In genomic region chr6:51458925-51459312, GRCm38 (mm10) we compare ENCODE assay signal across 9 mouse cellular contexts. TPM values are rescaled to one million over a fixed set of nuclear protein-coding genes. Genes with fewer than 3 reads are reported as not detected.
DNase-seq lines count a peak whose midpoint lies in the region; ATAC-seq and TF ChIP-seq lines count a peak whose summit lies in the region.
"Had no signal": no experiment of that assay in that cellular context is flagged by ENCODE, and none has a peak within 500 bp of the region (broad histone marks: within the 10 kb centered on the region; RNA-seq: fewer than 3 reads in every experiment).

No protein-coding gene starts in this region.

- H3K4me3 ChIP-seq in kidney, embryonic 16.5 days (ENCODE audit: low read length) = no peak overlapping the region
- no peak overlapping the region for H3K4me3 ChIP-seq in intestine, postnatal 0 days (ENCODE audit: low read depth, low read length)
- H3K4me3 ChIP-seq: embryonic facial prominence, embryonic 15.5 days had no signal

- H3K36me3 ChIP-seq in kidney, embryonic 16.5 days (ENCODE audit: insufficient read depth, low read length) = peaks cover 44% of the 10 kb centered on the region
- H3K36me3 ChIP-seq in intestine, postnatal 0 days (ENCODE audit: control insufficient read depth, insufficient read depth) = peaks cover 34% of the 10 kb centered on the region

- H3K27me3 ChIP-seq in kidney, embryonic 16.5 days (ENCODE audit: insufficient read depth, low read length) = no peaks in the 10 kb centered on the region
- no peaks in the 10 kb centered on the region for H3K27me3 ChIP-seq in intestine, postnatal 0 days (replicated peaks; ENCODE audit: control insufficient read depth, insufficient read depth, low read length)
- H3K27me3 ChIP-seq: embryonic facial prominence, embryonic 15.5 days had no signal

- H3K9me3 ChIP-seq in kidney, embryonic 16.5 days (ENCODE audit: low read length) = no peaks in the 10 kb centered on the region
- no peaks in the 10 kb centered on the region for H3K9me3 ChIP-seq in intestine, postnatal 0 days (ENCODE audit: control insufficient read depth)
- H3K9me3 ChIP-seq: embryonic facial prominence, embryonic 15.5 days had no signal

- H3K9ac ChIP-seq in kidney, embryonic 16.5 days (replicated peaks; ENCODE audit: low read length) = no peak overlapping the region
- H3K9ac ChIP-seq in intestine, postnatal 0 days (ENCODE audit: low read depth, low read length) = no peak overlapping the region
- H3K9ac ChIP-seq: embryonic facial prominence, embryonic 15.5 days had no signal

- no peak overlapping the region for H3K27ac ChIP-seq in kidney, embryonic 16.5 days (ENCODE audit: low read length)
- H3K27ac ChIP-seq in intestine, postnatal 0 days (ENCODE audit: low read depth, low read length) = no peak overlapping the region
- H3K27ac ChIP-seq: embryonic facial prominence, embryonic 15.5 days had no signal

- 0 out of 2 replicates have a peak, but pooled peaks cover 3% of the 10 kb centered on the region for H3K4me1 ChIP-seq in kidney, embryonic 16.5 days (ENCODE audit: insufficient read depth, low read length)
- no peaks in the 10 kb centered on the region for H3K4me1 ChIP-seq in intestine, postnatal 0 days (replicated peaks; ENCODE audit: control insufficient read depth, insufficient read depth, low read length)
- H3K4me1 ChIP-seq: embryonic facial prominence, embryonic 15.5 days had no signal

- TF ChIP-seq CTCF in intestine, postnatal 0 days (IDR thresholded peaks at IDR 0.05; ENCODE audit: low read depth) = no peak

- no peak overlapping the region for H3K4me2 ChIP-seq in kidney, embryonic 16.5 days (replicated peaks; ENCODE audit: low read depth, low read length)
- no peak overlapping the region for H3K4me2 ChIP-seq in intestine, postnatal 0 days (replicated peaks; ENCODE audit: low read depth)
- H3K4me2 ChIP-seq: embryonic facial prominence, embryonic 15.5 days had no signal

- 52% methylated on average over 2 of the region's 2 CpGs for whole genome bisulfite sequencing in kidney, embryonic 16.5 days
- 38% methylated on average over 2 of the region's 2 CpGs for WGBS in intestine, postnatal 0 days

- ATAC-seq in kidney, embryonic 16.5 days (ENCODE audit: low FRiP score, low TSS enrichment) = 0 out of 2 replicates have a peak, but pooled peaks have one; percentile 35
- ATAC-seq in intestine, postnatal 0 days = peak; percentile 28
- no peak for ATAC-seq in CD4-positive, CD25-positive, alpha-beta regulatory T cell, adult 4 months

- no peak for DNase-seq in kidney, postnatal 14 days
- peak; percentile 55 for DNase-seq in adrenal gland, adult 8-10 months
- peak; percentile 37 for DNase-seq in retina, postnatal 1 day
- DNase-seq in layer of hippocampus, postnatal 25 days (ENCODE audit: extremely low spot score in 1 of 2, low spot score in 1 of 2) = no peak
- DNase-seq in left cerebral cortex, adult 18-20 months (ENCODE audit: low spot score in 2 of 2) = no peak

RNA-seq across cellular contexts. Expression of gene Hnrnpa2b1, which starts 10.8 kb away (rescaled TPM):
- 1,832 and 2,078 TPM in 2 replicates for polyA plus RNA-seq in kidney, embryonic 16.5 days (2015; fragmentation: Nextera tagmentation; extraction: Ambion mirVana)
- 100 to 1,000 TPM; 423 to 743 (median 588) TPM for total RNA-seq in adrenal gland, adult 8-10 months (2022)
- 654 and 678 TPM in 2 replicates for polyA plus RNA-seq in intestine, postnatal 0 days (2015; fragmentation: Nextera tagmentation; extraction: Ambion mirVana)
- total RNA-seq in layer of hippocampus, postnatal 25 days (2021) = 100 to 1,000 TPM; 444 to 529 TPM
- 1,000 to 10,000 TPM; 1,098 to 1,432 TPM for polyA plus RNA-seq in CD4-positive, CD25-positive, alpha-beta regulatory T cell, adult 4 months (2017; shearing (Covaris generic))
- total RNA-seq in left cerebral cortex, adult 18-20 months (2021) = 100 to 1,000 TPM; 436 to 466 TPM

RNA-seq across cellular contexts. Expression of gene Cbx3, which starts 11.2 kb away (rescaled TPM):
- 421 and 427 TPM in 2 replicates for polyA plus RNA-seq in kidney, embryonic 16.5 days (2015; fragmentation: Nextera tagmentation; extraction: Ambion mirVana)
- 10 to 100 TPM; 82.2 to 95.1 (median 92.7) TPM for total RNA-seq in adrenal gland, adult 8-10 months (2022)
- 168 and 172 TPM in 2 replicates for polyA plus RNA-seq in intestine, postnatal 0 days (2015; fragmentation: Nextera tagmentation; extraction: Ambion mirVana)
- 100 to 1,000 TPM; 138 to 145 TPM for total RNA-seq in layer of hippocampus, postnatal 25 days (2021)
- 100 to 1,000 TPM; 577 to 675 TPM for polyA plus RNA-seq in CD4-positive, CD25-positive, alpha-beta regulatory T cell, adult 4 months (2017; shearing (Covaris generic))
- 100 to 1,000 TPM; 130 to 132 TPM for total RNA-seq in left cerebral cortex, adult 18-20 months (2021)

RNA-seq across cellular contexts. Expression of gene Nfe2l3, which starts 26.4 kb away (rescaled TPM):
- polyA plus RNA-seq in kidney, embryonic 16.5 days (2015; fragmentation: Nextera tagmentation; extraction: Ambion mirVana) = 1.7 and 2.1 TPM in 2 replicates
- not detected for total RNA-seq in adrenal gland, adult 8-10 months (2022)
- polyA plus RNA-seq in intestine, postnatal 0 days (2015; fragmentation: Nextera tagmentation; extraction: Ambion mirVana) = 0.99 and 1.1 TPM in 2 replicates
- 1 to 10 TPM; 2.9 to 4.4 TPM for total RNA-seq in layer of hippocampus, postnatal 25 days (2021)
- polyA plus RNA-seq in CD4-positive, CD25-positive, alpha-beta regulatory T cell, adult 4 months (2017; shearing (Covaris generic)) = 1 to 10 TPM in 1 of 2 experiments, under 1 TPM in 1; 0.84 to 1.1 TPM
- total RNA-seq in left cerebral cortex, adult 18-20 months (2021) = 1 to 10 TPM; 1.8 to 1.9 TPM

Comparison
In these comparisons a context has a peak if more than half of its experiments do, and no peak if none do; other contexts are left out.
1. DNase-seq: peak in adrenal gland, adult 8-10 months (single experiment) and retina, postnatal 1 day (single experiment); none in kidney, postnatal 14 days (single experiment), layer of hippocampus, postnatal 25 days (0 of 2) and left cerebral cortex, adult 18-20 months (0 of 2).